Mouse (Mus musculus): ENCODE measurements at regions not wholly inside any gene's neighbourhood (a gene's known extent, or its start where the extent isn't known, plus 50 kb on each side); places are given as distances from the start of the nearest gene placed in this dataset.

- intact Hi-C loops (cut with DNase I), result no loop called here
- TF ChIP-seq CTCF (IDR thresholded peaks at IDR 0.05) (no peak), EP300 (IDR thresholded peaks at IDR 0.05; ENCODE audit: insufficient read depth, low read depth, low read length) (no peak), POLR2A (IDR thresholded peaks at IDR 0.05; ENCODE audit: insufficient read depth, low read depth, low read length) (no peak)
- no peak overlapping the region for H3K4me3 ChIP-seq
- no peak overlapping the region for H3K9ac ChIP-seq (ENCODE audit: low read depth, low read length)
- H3K27ac ChIP-seq, result no peak overlapping the region
- 75% methylated on average over 5 of the region's 5 CpGs for WGBS
- no peaks in the 10 kb centered on the region for H3K79me2 ChIP-seq (replicated peaks; ENCODE audit: control insufficient read depth, insufficient read depth, low read length)
- no peaks in the 10 kb centered on the region for H3K27me3 ChIP-seq (ENCODE audit: control insufficient read depth, insufficient read depth, low read length)
- no peaks in the 10 kb centered on the region for H3K36me3 ChIP-seq (ENCODE audit: control insufficient read depth, insufficient read depth, low read length)
- H3K4me1 ChIP-seq (ENCODE audit: control insufficient read depth, insufficient read depth, low read length), result no peaks in the 10 kb centered on the region; the same call in 1 of the 2 replicates
- DNase-seq, result no peak
Measured at GRCm38 (mm10) chr2:118061291-118061690, 50.4 kb upstream of the Thbs1 start.
